11 mouse cellular contexts compared by ENCODE assay signal in genomic region chr4:119022338-119022737, GRCm38 (mm10).
DNase-seq lines count a peak whose midpoint lies in the region; ATAC-seq and TF ChIP-seq lines count a peak whose summit lies in the region.
"Had no signal": no experiment of that assay in that cellular context is flagged by ENCODE, and none has a peak within 500 bp of the region (broad histone marks: within the 10 kb centered on the region; RNA-seq: fewer than 3 reads in every experiment).

No protein-coding gene starts in this region.

- H3K36me3 ChIP-seq in intestine, embryonic 14.5 days (ENCODE audit: control insufficient read depth, insufficient read depth, low read length), result no peaks in the 10 kb centered on the region
- H3K36me3 ChIP-seq in intestine, postnatal 0 days (ENCODE audit: control insufficient read depth, insufficient read depth), result no peaks in the 10 kb centered on the region
- no peaks in the 10 kb centered on the region for H3K36me3 ChIP-seq in E14TG2a.4 (ENCODE audit: insufficient read depth, low read length)
- no peaks in the 10 kb centered on the region for H3K36me3 ChIP-seq in embryonic facial prominence, embryonic 10.5 days (replicated peaks)
- no peaks in the 10 kb centered on the region for H3K36me3 ChIP-seq in limb, embryonic 10.5 days

- ATAC-seq in intestine, embryonic 14.5 days (replicated peaks; ENCODE audit: low FRiP score, low TSS enrichment, low read depth), result no peak
- ATAC-seq in intestine, postnatal 0 days, result no peak

- TF ChIP-seq CTCF in intestine, postnatal 0 days (IDR thresholded peaks at IDR 0.05; ENCODE audit: low read depth), result no peak
- no peak for TF ChIP-seq CTCF in E14TG2a.4 (conservative IDR thresholded peaks at IDR 0.05; ENCODE audit: low read length)

- peaks cover 33% of the 10 kb centered on the region for H3K4me1 ChIP-seq in intestine, embryonic 14.5 days (replicated peaks; ENCODE audit: control insufficient read depth, insufficient read depth, low read length)
- H3K4me1 ChIP-seq in intestine, postnatal 0 days (replicated peaks; ENCODE audit: control insufficient read depth, insufficient read depth, low read length), result no peaks in the 10 kb centered on the region
- peaks cover 92% of the 10 kb centered on the region for H3K4me1 ChIP-seq in E14TG2a.4 (replicated peaks; ENCODE audit: low read depth, low read length)
- peaks cover 45% of the 10 kb centered on the region for H3K4me1 ChIP-seq in embryonic facial prominence, embryonic 10.5 days
- peaks cover 29% of the 10 kb centered on the region for H3K4me1 ChIP-seq in limb, embryonic 10.5 days

- no peak for DNase-seq in intestine, embryonic 14.5 days (ENCODE audit: low spot score)
- DNase-seq in embryonic facial prominence, embryonic 10.5 days (ENCODE audit: low spot score), result no peak
- DNase-seq in limb, embryonic 10.5 days (ENCODE audit: low spot score), result no peak
- DNase-seq in thymus, adult 18-20 months, result no peak
- no peak for DNase-seq in frontal cortex, adult 2 months (ENCODE audit: extremely low spot score in 1 of 2, low spot score in 1 of 2)
- no peak for DNase-seq in frontal cortex, postnatal 25 days (ENCODE audit: low spot score in 2 of 2)
- DNase-seq: cerebellum, adult 9-10 months had no signal

- H3K4me2 ChIP-seq in intestine, embryonic 14.5 days (ENCODE audit: low read length), result no peak overlapping the region
- no peak overlapping the region for H3K4me2 ChIP-seq in intestine, postnatal 0 days (replicated peaks; ENCODE audit: low read depth)

- no peak overlapping the region for H3K9ac ChIP-seq in intestine, embryonic 14.5 days (ENCODE audit: low read length)
- H3K9ac ChIP-seq in intestine, postnatal 0 days (ENCODE audit: low read depth, low read length), result no peak overlapping the region

- no peaks in the 10 kb centered on the region for H3K27me3 ChIP-seq in intestine, embryonic 14.5 days (replicated peaks; ENCODE audit: control insufficient read depth, insufficient read depth, low read length)
- H3K27me3 ChIP-seq in intestine, postnatal 0 days (replicated peaks; ENCODE audit: control insufficient read depth, insufficient read depth, low read length), result no peaks in the 10 kb centered on the region
- H3K27me3 ChIP-seq in E14TG2a.4 (ENCODE audit: insufficient read depth, low read length), result no peaks in the 10 kb centered on the region
- no peaks in the 10 kb centered on the region for H3K27me3 ChIP-seq in embryonic facial prominence, embryonic 10.5 days (replicated peaks; ENCODE audit: low read depth, poor library complexity, severe bottlenecking)
- no peaks in the 10 kb centered on the region for H3K27me3 ChIP-seq in limb, embryonic 10.5 days (ENCODE audit: low read depth, poor library complexity, severe bottlenecking)
- H3K27me3 ChIP-seq: CH12.LX had no signal

- WGBS in intestine, embryonic 14.5 days, result 28% methylated on average over 6 of the region's 6 CpGs
- 60% methylated on average over 6 of the region's 6 CpGs for WGBS in intestine, postnatal 0 days
- WGBS in embryonic facial prominence, embryonic 10.5 days, result 44% methylated on average over 6 of the region's 6 CpGs
- 51% methylated on average over 6 of the region's 6 CpGs for WGBS in limb, embryonic 10.5 days

- H3K4me3 ChIP-seq in intestine, embryonic 14.5 days (ENCODE audit: low read depth, low read length), result no peak overlapping the region
- H3K4me3 ChIP-seq in intestine, postnatal 0 days (ENCODE audit: low read depth, low read length), result no peak overlapping the region
- peak overlapping the region; percentile 60 for H3K4me3 ChIP-seq in E14TG2a.4 (replicated peaks; ENCODE audit: low read length)
- H3K4me3 ChIP-seq in embryonic facial prominence, embryonic 10.5 days, result no peak overlapping the region
- no peak overlapping the region for H3K4me3 ChIP-seq in limb, embryonic 10.5 days
- H3K4me3 ChIP-seq: erythroblast, embryonic 14.5 days had no signal

- no peaks in the 10 kb centered on the region for H3K9me3 ChIP-seq in intestine, embryonic 14.5 days (ENCODE audit: control insufficient read depth, low read length)
- H3K9me3 ChIP-seq in intestine, postnatal 0 days (ENCODE audit: control insufficient read depth), result no peaks in the 10 kb centered on the region
- no peaks in the 10 kb centered on the region for H3K9me3 ChIP-seq in E14TG2a.4 (ENCODE audit: low read length)
- no peaks in the 10 kb centered on the region for H3K9me3 ChIP-seq in embryonic facial prominence, embryonic 10.5 days
- no peaks in the 10 kb centered on the region for H3K9me3 ChIP-seq in limb, embryonic 10.5 days (replicated peaks)

- H3K27ac ChIP-seq in intestine, embryonic 14.5 days (ENCODE audit: low read depth), result 0 out of 2 replicates have a peak overlapping the region, but pooled peaks have one; percentile 36
- H3K27ac ChIP-seq in intestine, postnatal 0 days (ENCODE audit: low read depth, low read length), result no peak overlapping the region
- H3K27ac ChIP-seq in embryonic facial prominence, embryonic 10.5 days (replicated peaks), result peak overlapping the region; percentile 68
- H3K27ac ChIP-seq in limb, embryonic 10.5 days, result peak overlapping the region; percentile 51
